Mouse (Mus musculus) hematopoietic stem cell, adult 5-6 weeks (primary cell): Measurements from ENCODE around the gene Cd72. TPM values are rescaled to one million over a fixed set of nuclear protein-coding genes. Genes with fewer than 3 reads are reported as not detected.
A peak's percentile ranks its signal among the peaks of the same experiment; 100 is the strongest.
"Not testable (repeated sequence)": the region's sequence is repeated elsewhere in the genome, so short reads cannot be mapped to it uniquely, and the experiment has no call there.

ENCODE experiments used
- ATAC-seq, 2 experiments: fragments of 125-278 bp in 1 of 2; replicated peaks in 1 of 2; 2 replicates each; pipeline ENCODE4 v1.8.0; 2016 to 2017; ENCODE audit warnings: inconsistent platforms in 2 of 2, mild to moderate bottlenecking in 2 of 2, moderate number of reproducible peaks in 2 of 2, low read depth in 1 of 2, moderate TSS enrichment in 1 of 2; ENCODE audit not compliant: low FRiP score in 2 of 2, poor library complexity in 2 of 2, severe bottlenecking in 2 of 2, insufficient read depth in 1 of 2, low TSS enrichment in 1 of 2
- total RNA-seq: library from RNA; stranded (forward); fragments of 172-1452, 232-1000 nt; gene quantifications from 2 replicates; pipeline ENCODE4 v1.2.3, GENCODE M21; 2017

Gene Cd72
- total RNA-seq = 91.6 and 153 TPM in 2 replicates

- peak; percentile 74 to 79 for ATAC-seq
Measured at GRCm38 (mm10) chr4:43454041-43454836, at the start of gene Cd72. Gene Cd72 (minus strand): TSS chr4:43454628.

GRCm38 (mm10) chr4:43503506-43503905 lies 49.1 kb upstream of the Cd72 start:
- ATAC-seq = no peak

GRCm38 (mm10) chr4:43503041-43503440 lies 48.6 kb upstream of the Cd72 start:
- ATAC-seq = no peak

- peak; percentile 25 to 69; a peak in 3 of 4 replicates for ATAC-seq
Measured at GRCm38 (mm10) chr4:43499407-43500333, 45.2 kb upstream of the Cd72 start, which contains the start of gene Arhgef39. Gene Arhgef39 (minus strand): TSS chr4:43499695.

- peak; percentile 16 to 32; a peak in 2 of 4 replicates for ATAC-seq
Measured at GRCm38 (mm10) chr4:43498983-43499382, 44.6 kb upstream of the Cd72 start.

GRCm38 (mm10) chr4:43497946-43498345 lies 43.5 kb upstream of the Cd72 start:
- ATAC-seq = no peak

GRCm38 (mm10) chr4:43497405-43497804 lies 43.0 kb upstream of the Cd72 start:
- no peak for ATAC-seq

- no peak for ATAC-seq
Measured at GRCm38 (mm10) chr4:43496587-43496986, 42.2 kb upstream of the Cd72 start.

GRCm38 (mm10) chr4:43493846-43494240 lies 39.4 kb upstream of the Cd72 start:
- no peak for ATAC-seq

GRCm38 (mm10) chr4:43493186-43493845 lies 38.9 kb upstream of the Cd72 start:
- ATAC-seq = peak; percentile 75

- peak; percentile 93 to 95 for ATAC-seq
Measured at GRCm38 (mm10) chr4:43492821-43493185, 38.4 kb upstream of the Cd72 start, which contains the start of gene Ccdc107. Gene Ccdc107 (plus strand): TSS chr4:43492900.

GRCm38 (mm10) chr4:43492101-43492820 lies 37.8 kb upstream of the Cd72 start:
- no peak for ATAC-seq

GRCm38 (mm10) chr4:43490801-43491200 lies 36.4 kb upstream of the Cd72 start:
- no peak for ATAC-seq

GRCm38 (mm10) chr4:43489611-43490010 lies 35.2 kb upstream of the Cd72 start:
- ATAC-seq = no peak

- ATAC-seq = not testable (repeated sequence)
Measured at GRCm38 (mm10) chr4:43485666-43486065, 31.2 kb upstream of the Cd72 start.

- ATAC-seq = no peak
Measured at GRCm38 (mm10) chr4:43483535-43484091, 29.2 kb upstream of the Cd72 start, which contains the start of gene Sit1. Gene Sit1 (minus strand): TSS chr4:43483734.

- no peak for ATAC-seq
Measured at GRCm38 (mm10) chr4:43482591-43482990, 28.2 kb upstream of the Cd72 start.
